Mouse (Mus musculus) limb, embryonic 14.5 days (tissue): ENCODE measurements around the gene Cct5. TPM values are rescaled to one million over a fixed set of nuclear protein-coding genes. Genes with fewer than 3 reads are reported as not detected.
A peak's percentile ranks its signal among the peaks of the same experiment; 100 is the strongest.

Experiments
- ATAC-seq: fragments of 200-750 bp; cut with Nextera tagmentation; 2 replicates; pipeline ENCODE4 v1.8.0; 2017; ENCODE audit warnings: low read depth, moderate number of reproducible peaks, moderate TSS enrichment; ENCODE audit not compliant: low FRiP score
- DNase-seq: peaks from one replicate; pipeline ENCODE4 v3.0.0-alpha.2; 2015; ENCODE audit warnings: low spot score
- H3K27ac ChIP-seq: fragments of 300-500 bp; sonication (generic); replicated peaks from 2 replicates; pipeline ENCODE4 v1.5.1; 2014; ENCODE audit warnings: low read depth, mild to moderate bottlenecking, low read length, moderate library complexity, mixed read lengths
- H3K27me3 ChIP-seq: fragments of 300-500 bp; sonication (generic); 2 replicates; pipeline ENCODE4 v1.6.1; 2014; ENCODE audit warnings: low read length, mixed read lengths; ENCODE audit not compliant: control insufficient read depth, insufficient read depth
- H3K36me3 ChIP-seq: fragments of 300-500 bp; sonication (generic); 2 replicates; pipeline ENCODE4 v1.6.1; 2014; ENCODE audit warnings: mild to moderate bottlenecking, low read length, moderate library complexity, mixed read lengths; ENCODE audit not compliant: control insufficient read depth, insufficient read depth
- H3K4me1 ChIP-seq: fragments of 300-500 bp; sonication (generic); 2 replicates; pipeline ENCODE4 v1.6.1; 2014; ENCODE audit warnings: antibody characterized with exemption, low read length, mixed read lengths; ENCODE audit not compliant: control insufficient read depth, insufficient read depth
- H3K4me2 ChIP-seq: fragments of 300-500 bp; sonication (generic); replicated peaks from 2 replicates; pipeline ENCODE4 v1.6.1; 2014; ENCODE audit warnings: low read depth, mild to moderate bottlenecking, low read length, moderate library complexity; ENCODE audit not compliant: severe bottlenecking
- H3K4me3 ChIP-seq: fragments of 300-500 bp; sonication (generic); replicated peaks from 2 replicates; pipeline ENCODE4 v1.5.1; 2014; ENCODE audit warnings: low read length
- H3K9ac ChIP-seq: fragments of 300-500 bp; sonication (generic); 2 replicates; pipeline ENCODE4 v1.6.1; 2014; ENCODE audit warnings: mild to moderate bottlenecking, low read depth, low read length, moderate library complexity; ENCODE audit not compliant: severe bottlenecking
- H3K9me3 ChIP-seq: fragments of 300-500 bp; sonication (generic); 2 replicates; pipeline ENCODE4 v1.6.1; 2016; ENCODE audit warnings: low read length; ENCODE audit not compliant: control insufficient read depth
- POLR2A ChIP-seq: fragments of 200-500 bp; IDR thresholded peaks from 2 replicates; pipeline ENCODE4 v1.8.0; 2012; ENCODE audit warnings: inconsistent platforms, mild to moderate bottlenecking, moderate library complexity, borderline replicate concordance; ENCODE audit not compliant: insufficient read depth, insufficient read length; ENCODE audit errors: extremely low read depth
- WGBS: fragments of 180-500 bp; shearing (Covaris S2); extraction: QIAGEN DNeasy Blood & Tissue Kit; methylation state at CpG from one replicate; pipeline ENCODE4 v1.1.7; 2014; 5-methylcytosine and 5-hydroxymethylcytosine counted together
- polyA plus RNA-seq, 2 experiments: library from polyadenylated mRNA; depleted of rRNA in 1 of 2; stranded (reverse) in 1 of 2; unstranded in 1 of 2; fragments of >200 nt; fragmentation: Nextera tagmentation in 1 of 2; extraction: Ambion mirVana in 1 of 2; gene quantifications; 2 replicates each; pipeline versions ENCODE4 v1.2.1 to v1.2.3; 2012 to 2014

The Cct5 gene
- polyA plus RNA-seq, 2 experiments: 328 to 505 TPM

DNA sequence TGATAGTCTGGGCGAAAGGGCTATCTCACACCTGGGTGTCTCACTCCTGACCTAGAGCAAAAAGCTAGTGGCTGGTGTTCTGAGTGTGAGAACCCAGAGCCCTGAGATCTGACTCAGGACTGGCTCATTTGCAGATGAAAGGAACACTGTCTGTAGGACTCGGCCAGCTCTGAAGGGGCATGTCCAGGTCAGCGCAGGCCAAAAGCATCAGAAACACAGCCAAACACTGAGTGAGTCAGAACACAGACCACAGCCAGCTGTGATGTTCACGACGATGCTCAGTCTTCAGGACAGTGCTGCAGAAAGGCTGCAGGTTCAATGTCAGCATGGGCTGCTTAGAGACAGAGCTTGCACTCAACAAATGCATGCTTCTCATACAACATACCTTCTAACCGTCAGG is 40.2 kb downstream of the Cct5 start:
- no peaks in the 10 kb centered on the region for H3K9me3 ChIP-seq
- H3K4me3 ChIP-seq: no peak overlapping the region
- ATAC-seq (no peak), DNase-seq (no peak)
- no peaks in the 10 kb centered on the region for H3K27me3 ChIP-seq
- H3K36me3 ChIP-seq: no peaks in the 10 kb centered on the region
- no peak overlapping the region for H3K27ac ChIP-seq
- H3K4me1 ChIP-seq: no peaks in the 10 kb centered on the region
- no peak for TF ChIP-seq POLR2A
- 83% methylated on average over 6 of the region's 6 CpGs for WGBS
- H3K9ac ChIP-seq: no peak overlapping the region
- no peak overlapping the region for H3K4me2 ChIP-seq

DNA sequence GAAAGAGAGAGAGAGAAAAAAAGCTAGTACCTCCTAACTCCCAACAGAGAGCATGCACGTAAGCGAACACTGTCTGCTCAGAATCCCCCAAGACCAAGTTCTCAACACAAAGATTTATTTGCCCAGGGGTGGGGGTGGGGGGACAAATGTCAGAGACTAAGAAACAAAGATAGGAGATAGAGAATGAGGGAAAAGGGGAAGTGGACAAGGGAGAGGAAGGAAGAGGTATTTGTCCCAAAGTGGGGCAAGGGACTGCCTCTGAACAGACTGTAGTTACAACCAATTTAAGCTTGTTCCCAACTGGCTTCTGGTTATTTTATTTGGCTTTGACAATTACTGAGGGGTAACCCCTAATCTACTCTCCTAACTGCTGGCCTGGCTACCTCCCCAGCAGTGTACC is 46.7 kb downstream of the Cct5 start:
- DNase-seq (no peak), ATAC-seq (no peak)
- no peak overlapping the region for H3K9ac ChIP-seq
- no peaks in the 10 kb centered on the region for H3K9me3 ChIP-seq
- no peaks in the 10 kb centered on the region for H3K4me1 ChIP-seq
- no peak for TF ChIP-seq POLR2A
- H3K4me2 ChIP-seq: no peak overlapping the region
- WGBS: 93% methylated on average over 2 of the region's 2 CpGs
- no peaks in the 10 kb centered on the region for H3K27me3 ChIP-seq
- H3K4me3 ChIP-seq: no peak overlapping the region
- H3K36me3 ChIP-seq: no peaks in the 10 kb centered on the region
- no peak overlapping the region for H3K27ac ChIP-seq

DNA sequence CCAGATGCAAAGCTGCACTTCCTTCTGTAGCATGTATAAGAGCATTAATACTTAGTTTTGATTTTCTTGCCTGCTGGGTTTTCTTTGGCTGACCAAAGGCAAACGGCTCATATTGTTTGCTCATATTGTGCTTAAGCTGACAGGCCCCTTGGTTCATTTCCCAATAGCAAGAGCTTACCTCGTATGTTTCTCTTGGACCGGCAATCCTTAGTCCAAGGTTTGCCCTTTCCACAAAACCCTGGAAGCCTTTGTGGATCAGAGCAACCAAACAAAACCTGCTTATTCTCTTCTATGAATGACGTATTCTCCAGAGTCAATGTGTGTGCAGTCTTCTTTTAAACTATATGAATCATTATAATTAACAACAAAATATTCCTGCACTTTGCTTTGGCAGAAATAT is 51.2 kb downstream of the Cct5 start:
- no peak for TF ChIP-seq POLR2A
- H3K9ac ChIP-seq: no peak overlapping the region
- WGBS: 83% methylated on average over 4 of the region's 4 CpGs
- ATAC-seq (no peak), DNase-seq (no peak)
- no peaks in the 10 kb centered on the region for H3K4me1 ChIP-seq
- H3K27ac ChIP-seq: no peak overlapping the region
- no peaks in the 10 kb centered on the region for H3K36me3 ChIP-seq
- H3K4me3 ChIP-seq: no peak overlapping the region
- no peaks in the 10 kb centered on the region for H3K9me3 ChIP-seq
- no peak overlapping the region for H3K4me2 ChIP-seq
- H3K27me3 ChIP-seq: no peaks in the 10 kb centered on the region

DNA sequence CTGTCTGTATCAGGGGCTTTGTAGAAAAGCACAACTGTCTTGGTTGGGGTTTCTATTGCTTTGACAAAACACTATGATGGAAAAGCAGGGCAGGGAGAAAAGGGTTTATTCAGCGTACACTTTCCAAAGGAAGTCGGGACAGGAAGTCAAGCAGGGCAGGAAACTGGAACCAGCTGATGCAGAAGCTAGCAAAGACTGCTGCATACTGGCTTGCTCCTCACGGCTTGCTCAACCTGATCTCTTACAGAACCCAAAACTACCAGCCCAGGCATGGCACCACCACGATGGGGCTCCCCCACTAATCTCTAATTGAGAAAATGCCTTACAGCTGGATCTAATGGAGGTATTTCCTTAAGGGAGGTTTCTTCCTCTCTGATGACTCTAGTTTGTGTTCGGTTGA is 54.2 kb downstream of the Cct5 start:
- Histone ChIP-seq H3K27me3 (no peaks in the 10 kb centered on the region), H3K9me3 (no peaks in the 10 kb centered on the region), H3K4me2 (no peak overlapping the region), H3K9ac (no peak overlapping the region), H3K27ac (no peak overlapping the region), H3K36me3 (no peaks in the 10 kb centered on the region), H3K4me3 (no peak overlapping the region), H3K4me1 (peaks cover 7% of the 10 kb centered on the region; the same call in 1 of the 2 replicates)
- DNase-seq (no peak), ATAC-seq (no peak)
- no peak for TF ChIP-seq POLR2A
- WGBS: 53% methylated on average over 5 of the region's 5 CpGs

DNA sequence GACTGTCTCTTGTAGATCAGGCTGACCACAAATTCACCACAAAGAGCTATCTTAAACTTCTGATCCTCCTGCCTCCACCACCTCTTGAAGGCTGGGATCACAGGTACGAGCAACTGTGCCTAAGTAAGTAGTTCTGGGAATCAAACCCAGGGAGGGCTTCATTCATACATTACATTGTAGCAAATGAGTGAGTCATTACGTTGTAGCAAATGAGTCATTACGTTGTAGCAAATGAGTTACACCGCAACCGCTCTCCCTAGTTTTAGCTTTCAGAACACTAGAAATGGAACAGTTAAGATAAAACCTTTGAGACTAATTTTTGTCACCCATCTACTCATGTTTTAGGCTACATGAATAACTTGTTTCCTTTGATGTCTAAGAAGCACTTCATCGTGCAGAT is 55.3 kb downstream of the Cct5 start:
- no peaks in the 10 kb centered on the region for H3K27me3 ChIP-seq
- peaks cover 15% of the 10 kb centered on the region; the same call in 1 of the 2 replicates for H3K4me1 ChIP-seq
- H3K4me2 ChIP-seq: no peak overlapping the region
- H3K9ac ChIP-seq: no peak overlapping the region
- WGBS: 85% methylated on average over 6 of the region's 6 CpGs
- no peak overlapping the region for H3K27ac ChIP-seq
- no peaks in the 10 kb centered on the region for H3K36me3 ChIP-seq
- H3K9me3 ChIP-seq: no peaks in the 10 kb centered on the region
- DNase-seq: no peak
- no peak overlapping the region for H3K4me3 ChIP-seq
- TF ChIP-seq POLR2A: no peak
- ATAC-seq: no peak

DNA sequence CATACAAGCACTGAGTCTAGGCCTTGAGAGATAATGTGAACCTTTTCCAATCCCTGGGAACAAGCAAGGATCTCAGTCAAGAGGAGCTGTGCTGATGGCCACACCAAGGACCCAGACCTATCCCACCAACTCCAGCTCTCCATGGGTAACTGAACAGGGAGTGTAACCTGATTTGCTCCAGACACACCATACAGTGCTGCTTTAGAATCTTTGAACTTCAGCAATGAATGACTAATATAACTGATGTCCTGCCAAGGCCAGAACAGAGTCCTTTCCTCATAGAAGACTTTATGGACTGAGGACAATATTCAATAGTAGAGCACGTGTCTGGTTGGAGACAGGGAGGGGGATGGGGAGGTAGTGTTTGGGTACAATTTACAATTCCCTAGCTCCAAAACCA is 56.5 kb downstream of the Cct5 start:
- Histone ChIP-seq H3K36me3 (no peaks in the 10 kb centered on the region), H3K9me3 (no peaks in the 10 kb centered on the region), H3K9ac (no peak overlapping the region), H3K4me2 (no peak overlapping the region), H3K27ac (no peak overlapping the region), H3K4me1 (peaks cover 15% of the 10 kb centered on the region), H3K27me3 (no peaks in the 10 kb centered on the region), H3K4me3 (no peak overlapping the region)
- DNase-seq: no peak
- TF ChIP-seq POLR2A: no peak
- WGBS: 13% methylated on average over 1 of the region's 1 CpGs
- 0 out of 2 replicates have a peak, but pooled peaks have one; percentile 12 for ATAC-seq
